Mouse (Mus musculus): Measurements from ENCODE around the gene Zfp334. TPM values are rescaled to one million over a fixed set of nuclear protein-coding genes. Genes with fewer than 3 reads are reported as not detected.

Zfp334 gene
- polyA plus RNA-seq, 1 experiment from 2014 or later = 5.9 TPM

Other genes starting within 250 kb of the Zfp334 start
- gene Cdh22, start 153.4 kb downstream of the Zfp334 start, polyA plus RNA-seq (2014; fragmentation: Nextera tagmentation; extraction: Ambion mirVana) = 0.11 and 0.17 TPM in 2 replicates
- 53.0 and 64.4 TPM in 2 replicates for gene Slc35c2, start 100.4 kb downstream of the Zfp334 start, polyA plus RNA-seq (2014; fragmentation: Nextera tagmentation; extraction: Ambion mirVana)
- gene Elmo2, start 61.8 kb downstream of the Zfp334 start, polyA plus RNA-seq (2014; fragmentation: Nextera tagmentation; extraction: Ambion mirVana) = 36.4 and 42.4 TPM in 2 replicates
- 0.07 and 0.29 TPM in 2 replicates for gene Zfp663, start 19.5 kb downstream of the Zfp334 start, polyA plus RNA-seq (2014; fragmentation: Nextera tagmentation; extraction: Ambion mirVana)
- gene Ocstamp, start 12.1 kb upstream of the Zfp334 start, polyA plus RNA-seq (2014; fragmentation: Nextera tagmentation; extraction: Ambion mirVana) = 2.2 and 2.5 TPM in 2 replicates
- 2.9 and 4.0 TPM in 2 replicates for gene Slc13a3, start 85.0 kb upstream of the Zfp334 start, polyA plus RNA-seq (2014; fragmentation: Nextera tagmentation; extraction: Ambion mirVana)
- gene Trp53rka, start 105.1 kb upstream of the Zfp334 start, polyA plus RNA-seq (2014; fragmentation: Nextera tagmentation; extraction: Ambion mirVana) = 28.8 and 31.4 TPM in 2 replicates
- 1.6 and 2.1 TPM in 2 replicates for gene Slc2a10, start 115.5 kb upstream of the Zfp334 start, polyA plus RNA-seq (2014; fragmentation: Nextera tagmentation; extraction: Ambion mirVana)
- gene Eya2, start 206.8 kb upstream of the Zfp334 start, polyA plus RNA-seq (2014; fragmentation: Nextera tagmentation; extraction: Ambion mirVana) = 0.66 and 1.2 TPM in 2 replicates